Mouse (Mus musculus): ENCODE measurements at regions not wholly inside any gene's neighbourhood (a gene's known extent, or its start where the extent isn't known, plus 50 kb on each side); places are given as distances from the start of the nearest gene placed in this dataset.
"Not testable (repeated sequence)": the region's sequence is repeated elsewhere in the genome, so short reads cannot be mapped to it uniquely, and the experiment has no call there.

DNA sequence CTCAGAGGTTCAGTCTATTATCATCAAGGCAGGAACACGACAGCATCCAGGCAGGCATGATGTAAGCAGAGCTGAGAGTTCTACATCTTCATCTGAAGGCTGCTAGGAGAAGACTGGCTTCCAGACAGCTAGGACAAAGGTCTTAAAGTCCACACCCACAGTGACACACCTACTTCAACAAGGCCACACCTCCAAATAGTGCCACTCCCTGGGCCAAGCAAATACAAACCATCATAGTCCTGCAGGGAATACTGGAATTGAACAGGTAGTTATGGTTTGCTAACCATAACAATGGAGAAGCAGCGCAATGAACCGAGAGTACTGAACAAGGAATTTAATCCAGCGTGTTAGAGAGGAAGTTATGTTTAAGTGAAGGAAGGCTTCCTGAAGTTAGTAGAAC, 206.7 kb downstream of the Fam43a start:
- H3K27ac ChIP-seq (ENCODE audit: low read length); H3K9me3 ChIP-seq (ENCODE audit: control insufficient read depth, low read length); H3K4me2 ChIP-seq (ENCODE audit: low read depth, low read length); ATAC-seq (ENCODE audit: low read depth); H3K4me1 ChIP-seq (replicated peaks; ENCODE audit: control insufficient read depth, insufficient read depth, low read length); H3K4me3 ChIP-seq (ENCODE audit: low read length); H3K36me3 ChIP-seq (ENCODE audit: control insufficient read depth, insufficient read depth, low read length); H3K27me3 ChIP-seq (ENCODE audit: control insufficient read depth, insufficient read depth, low read depth, low read length); H3K9ac ChIP-seq (ENCODE audit: low read length): not testable (repeated sequence)
- 57% methylated on average over 4 of the region's 4 CpGs for WGBS

DNA sequence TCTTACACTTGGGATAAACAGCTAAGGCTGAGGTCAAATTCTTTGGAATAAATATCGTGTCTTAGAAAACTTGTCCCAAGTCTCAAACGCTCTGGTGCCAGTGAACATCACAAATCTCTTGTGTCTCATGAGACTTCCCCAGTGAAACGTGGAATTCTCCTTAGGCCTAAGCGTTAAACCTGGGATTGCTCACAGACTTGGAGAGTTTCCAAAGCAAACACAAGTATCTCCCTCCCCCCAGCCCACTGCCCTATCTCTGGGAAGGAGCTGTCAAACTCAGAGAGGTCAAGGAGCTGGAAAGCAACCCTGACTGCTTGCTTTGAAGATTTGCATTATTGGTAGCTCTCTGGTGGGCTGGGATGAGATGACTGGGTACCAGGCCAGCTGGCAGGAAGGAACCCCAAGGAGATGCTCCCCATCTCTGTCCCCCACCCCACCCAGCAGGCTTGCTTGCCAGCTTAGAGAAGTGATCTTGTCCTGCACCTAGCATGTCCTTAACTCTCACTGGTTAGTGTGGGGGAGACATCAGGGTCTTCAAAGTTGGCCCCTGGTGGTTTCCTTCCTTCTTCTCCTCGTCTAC, 219.1 kb downstream of the Fam43a start:
- Histone ChIP-seq H3K27me3 (ENCODE audit: control insufficient read depth, insufficient read depth, low read depth, low read length) (no peaks in the 10 kb centered on the region), H3K4me3 (ENCODE audit: low read length) (no peak overlapping the region), H3K27ac (ENCODE audit: low read length) (no peak overlapping the region), H3K9me3 (ENCODE audit: control insufficient read depth, low read length) (no peaks in the 10 kb centered on the region), H3K9ac (ENCODE audit: low read length) (no peak overlapping the region), H3K4me1 (replicated peaks; ENCODE audit: control insufficient read depth, insufficient read depth, low read length) (peaks cover 28% of the 10 kb centered on the region), H3K36me3 (ENCODE audit: control insufficient read depth, insufficient read depth, low read length) (no peaks in the 10 kb centered on the region), H3K4me2 (ENCODE audit: low read depth, low read length) (no peak overlapping the region)
- ATAC-seq (ENCODE audit: low read depth), result no peak
- WGBS, result 7% methylated on average over 5 of the region's 5 CpGs

DNA sequence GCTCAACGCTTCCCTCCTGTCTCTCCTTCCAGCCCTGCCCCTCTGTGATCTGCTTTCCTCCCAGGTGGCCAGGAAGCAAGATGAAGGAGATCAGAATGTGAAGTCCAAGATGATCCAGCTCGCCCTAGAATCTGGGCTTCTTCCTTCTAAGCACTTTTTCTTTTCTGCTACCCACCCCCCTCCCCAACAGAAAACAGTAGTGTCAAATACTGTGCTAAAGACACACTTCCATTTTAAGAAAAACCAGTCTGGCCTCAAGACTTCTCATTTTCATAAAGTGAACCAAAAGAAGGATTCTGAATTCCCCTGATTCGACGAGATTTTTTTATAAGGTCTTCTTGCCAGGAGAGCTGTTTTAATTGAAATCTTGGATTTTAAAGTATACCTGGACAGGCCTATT, 219.8 kb downstream of the Fam43a start:
- no peak overlapping the region for H3K27ac ChIP-seq (ENCODE audit: low read length)
- H3K9ac ChIP-seq (ENCODE audit: low read length), result no peak overlapping the region
- no peaks in the 10 kb centered on the region for H3K36me3 ChIP-seq (ENCODE audit: control insufficient read depth, insufficient read depth, low read length)
- no peak for ATAC-seq (ENCODE audit: low read depth)
- no peaks in the 10 kb centered on the region for H3K27me3 ChIP-seq (ENCODE audit: control insufficient read depth, insufficient read depth, low read depth, low read length)
- WGBS, result 71% methylated on average over 4 of the region's 4 CpGs
- no peaks in the 10 kb centered on the region for H3K9me3 ChIP-seq (ENCODE audit: control insufficient read depth, low read length)
- peaks cover 28% of the 10 kb centered on the region for H3K4me1 ChIP-seq (replicated peaks; ENCODE audit: control insufficient read depth, insufficient read depth, low read length)
- no peak overlapping the region for H3K4me2 ChIP-seq (ENCODE audit: low read depth, low read length)
- no peak overlapping the region for H3K4me3 ChIP-seq (ENCODE audit: low read length)

DNA sequence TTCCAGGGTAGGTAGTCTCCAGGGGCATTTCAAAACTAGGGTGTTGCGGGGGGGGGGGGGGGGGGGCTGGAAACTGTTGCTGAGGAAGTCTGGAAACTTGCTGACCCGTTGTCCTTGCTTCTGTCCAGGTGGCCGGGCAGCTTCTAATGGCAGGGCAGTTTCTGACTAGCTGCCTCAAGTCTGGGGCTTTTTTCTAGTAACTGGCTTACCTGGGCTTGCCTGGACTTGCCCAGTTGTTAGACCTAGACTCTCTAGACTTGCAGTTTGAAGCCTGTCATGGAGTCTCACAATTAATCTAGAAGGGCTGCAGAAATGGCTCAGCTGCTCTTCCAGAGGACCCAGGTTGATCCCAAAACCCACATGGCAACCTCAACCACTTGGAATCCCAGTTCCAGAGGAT, 220.7 kb downstream of the Fam43a start:
- no peak overlapping the region for H3K27ac ChIP-seq (ENCODE audit: low read length)
- H3K9me3 ChIP-seq (ENCODE audit: control insufficient read depth, low read length), result no peaks in the 10 kb centered on the region
- ATAC-seq (ENCODE audit: low read depth), result no peak
- H3K4me3 ChIP-seq (ENCODE audit: low read length), result no peak overlapping the region
- 83% methylated on average over 2 of the region's 3 CpGs for WGBS
- H3K36me3 ChIP-seq (ENCODE audit: control insufficient read depth, insufficient read depth, low read length), result no peaks in the 10 kb centered on the region
- no peak overlapping the region for H3K9ac ChIP-seq (ENCODE audit: low read length)
- peaks cover 28% of the 10 kb centered on the region for H3K4me1 ChIP-seq (replicated peaks; ENCODE audit: control insufficient read depth, insufficient read depth, low read length)
- H3K27me3 ChIP-seq (ENCODE audit: control insufficient read depth, insufficient read depth, low read depth, low read length), result no peaks in the 10 kb centered on the region
- H3K4me2 ChIP-seq (ENCODE audit: low read depth, low read length), result no peak overlapping the region

DNA sequence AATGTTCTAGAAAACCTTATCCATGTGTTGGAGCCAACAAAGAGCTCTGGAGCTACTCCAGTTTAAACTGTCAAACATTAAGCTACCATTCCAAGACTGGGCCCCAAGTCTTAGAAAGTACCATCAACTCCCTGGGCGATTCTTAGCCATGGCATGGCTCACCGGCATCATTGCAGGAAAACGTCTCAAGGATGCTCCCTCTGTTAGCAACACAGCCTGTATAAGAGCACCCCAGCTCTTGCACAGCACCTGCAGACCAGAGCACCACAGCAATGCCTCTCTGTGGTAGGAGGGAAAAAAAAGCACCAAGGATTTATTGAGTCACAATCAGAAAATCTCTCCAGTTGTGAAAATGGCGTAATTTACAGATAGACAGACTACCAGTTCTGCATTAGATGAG, 221.2 kb downstream of the Fam43a start:
- H3K4me1 ChIP-seq (replicated peaks; ENCODE audit: control insufficient read depth, insufficient read depth, low read length), result peaks cover 28% of the 10 kb centered on the region
- no peaks in the 10 kb centered on the region for H3K36me3 ChIP-seq (ENCODE audit: control insufficient read depth, insufficient read depth, low read length)
- H3K9ac ChIP-seq (ENCODE audit: low read length), result no peak overlapping the region
- H3K9me3 ChIP-seq (ENCODE audit: control insufficient read depth, low read length), result no peaks in the 10 kb centered on the region
- peak overlapping the region; percentile 43; the same call in 1 of the 2 replicates for H3K4me2 ChIP-seq (ENCODE audit: low read depth, low read length)
- ATAC-seq (ENCODE audit: low read depth), result no peak
- no peaks in the 10 kb centered on the region for H3K27me3 ChIP-seq (ENCODE audit: control insufficient read depth, insufficient read depth, low read depth, low read length)
- no peak overlapping the region for H3K4me3 ChIP-seq (ENCODE audit: low read length)
- peak overlapping the region; percentile 62 for H3K27ac ChIP-seq (ENCODE audit: low read length)
- 59% methylated on average over 4 of the region's 4 CpGs for WGBS

DNA sequence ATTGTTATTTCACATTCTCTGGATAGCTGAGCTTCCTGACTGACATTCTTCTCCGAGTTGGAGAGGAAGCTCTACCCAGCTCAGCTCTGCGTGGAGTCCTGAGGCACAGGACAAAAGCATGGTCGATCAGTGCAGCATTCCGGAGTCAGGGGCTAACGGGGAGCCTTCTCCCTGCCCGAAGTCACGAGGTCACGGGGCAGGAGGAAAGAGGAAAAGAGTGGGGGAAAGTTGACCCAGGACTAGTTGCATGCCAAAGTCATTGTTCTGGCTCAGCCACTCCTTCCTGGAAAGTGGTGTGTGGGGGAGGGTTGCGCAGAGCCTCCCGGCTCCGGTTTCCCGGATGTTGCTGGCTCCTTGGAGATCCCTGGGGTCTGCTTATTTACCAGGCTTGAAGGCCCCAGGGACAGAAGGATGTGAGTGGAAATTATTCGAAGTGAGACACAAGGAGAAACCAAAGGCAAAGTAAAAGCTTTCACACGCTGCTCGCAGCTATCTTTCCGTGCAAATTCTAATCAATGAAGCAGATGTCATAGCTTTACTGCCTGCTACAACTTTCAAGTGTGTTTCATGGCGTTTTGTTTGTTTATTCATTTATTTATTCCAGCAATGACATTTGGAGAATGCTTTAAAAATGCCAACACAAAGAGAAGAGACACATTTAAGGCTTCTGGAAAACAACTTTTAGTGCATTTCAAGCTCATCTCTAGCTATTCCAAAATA, 221.8 kb downstream of the Fam43a start:
- no peaks in the 10 kb centered on the region for H3K27me3 ChIP-seq (ENCODE audit: control insufficient read depth, insufficient read depth, low read depth, low read length)
- H3K9ac ChIP-seq (ENCODE audit: low read length), result peak overlapping the region; percentile 35
- no peaks in the 10 kb centered on the region for H3K36me3 ChIP-seq (ENCODE audit: control insufficient read depth, insufficient read depth, low read length)
- H3K4me3 ChIP-seq (ENCODE audit: low read length), result peak overlapping the region; percentile 4; the same call in 1 of the 2 replicates
- 5% methylated on average over 17 of the region's 17 CpGs for WGBS
- ATAC-seq (ENCODE audit: low read depth), result peak; percentile 89
- H3K9me3 ChIP-seq (ENCODE audit: control insufficient read depth, low read length), result no peaks in the 10 kb centered on the region
- H3K4me1 ChIP-seq (replicated peaks; ENCODE audit: control insufficient read depth, insufficient read depth, low read length), result peaks cover 30% of the 10 kb centered on the region
- H3K27ac ChIP-seq (ENCODE audit: low read length), result peak overlapping the region; percentile 62
- peak overlapping the region; percentile 43 for H3K4me2 ChIP-seq (ENCODE audit: low read depth, low read length)

DNA sequence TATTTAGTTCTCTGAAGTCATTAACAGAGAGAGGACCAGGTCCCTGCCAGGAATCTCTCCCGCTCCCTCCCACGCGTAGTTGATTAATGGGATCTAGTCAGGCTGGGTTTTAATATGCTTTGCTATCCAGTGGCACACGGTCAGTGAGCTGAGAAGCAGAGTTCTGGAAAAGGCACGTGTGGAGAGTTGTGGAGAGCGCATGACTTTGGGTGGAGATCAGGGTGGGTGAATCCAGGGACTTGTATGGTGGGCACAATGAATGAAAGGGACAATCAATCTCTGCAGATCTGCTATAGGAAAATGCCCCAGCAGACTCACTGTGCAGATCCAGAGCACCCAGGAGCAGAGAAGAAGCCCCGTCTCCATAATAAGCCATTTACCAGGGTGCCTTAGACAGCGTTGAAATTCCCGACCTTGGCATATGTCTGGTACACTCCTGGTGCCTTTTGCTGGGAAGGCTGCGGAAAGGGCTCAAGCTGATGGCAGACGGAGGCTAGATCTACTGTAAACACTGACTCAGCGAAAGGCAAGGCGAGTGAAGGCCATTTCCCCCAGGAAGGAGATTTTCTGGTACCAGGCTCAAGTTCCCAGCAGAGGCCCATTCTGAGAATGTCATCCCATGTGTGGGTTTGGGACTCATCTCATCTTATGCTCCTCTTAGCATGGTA, 222.5 kb downstream of the Fam43a start:
- Histone ChIP-seq H3K4me3 (ENCODE audit: low read length) (no peak overlapping the region), H3K4me2 (ENCODE audit: low read depth, low read length) (no peak overlapping the region), H3K27ac (ENCODE audit: low read length) (peak overlapping the region; percentile 62), H3K27me3 (ENCODE audit: control insufficient read depth, insufficient read depth, low read depth, low read length) (no peaks in the 10 kb centered on the region), H3K36me3 (ENCODE audit: control insufficient read depth, insufficient read depth, low read length) (no peaks in the 10 kb centered on the region), H3K9me3 (ENCODE audit: control insufficient read depth, low read length) (no peaks in the 10 kb centered on the region), H3K4me1 (replicated peaks; ENCODE audit: control insufficient read depth, insufficient read depth, low read length) (peaks cover 32% of the 10 kb centered on the region), H3K9ac (ENCODE audit: low read length) (no peak overlapping the region)
- 32% methylated on average over 13 of the region's 13 CpGs for WGBS
- peak; percentile 63 for ATAC-seq (ENCODE audit: low read depth)

DNA sequence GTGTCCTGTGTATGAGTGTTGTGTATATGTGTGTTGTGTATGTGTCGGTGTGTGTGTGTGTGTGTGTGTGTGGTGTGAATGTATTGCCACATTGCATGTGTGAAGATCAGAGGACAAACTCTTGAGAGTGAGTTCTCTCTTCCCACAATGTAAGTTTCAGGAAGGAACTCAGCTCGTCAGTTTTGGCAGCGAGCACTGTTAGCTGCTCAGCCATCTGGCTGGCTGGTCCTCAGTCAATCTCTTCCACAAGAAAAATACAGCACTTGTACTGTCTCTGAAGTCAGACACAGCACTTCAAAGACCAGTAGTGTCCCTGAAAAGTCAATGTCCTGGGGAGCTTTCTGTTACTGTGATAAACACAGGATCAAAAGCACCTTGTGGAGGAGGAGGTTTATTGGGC, 226.6 kb downstream of the Fam43a start:
- H3K27ac ChIP-seq (ENCODE audit: low read length), result peak overlapping the region; percentile 54
- no peak for ATAC-seq (ENCODE audit: low read depth)
- 31% methylated on average over 3 of the region's 3 CpGs for WGBS

DNA sequence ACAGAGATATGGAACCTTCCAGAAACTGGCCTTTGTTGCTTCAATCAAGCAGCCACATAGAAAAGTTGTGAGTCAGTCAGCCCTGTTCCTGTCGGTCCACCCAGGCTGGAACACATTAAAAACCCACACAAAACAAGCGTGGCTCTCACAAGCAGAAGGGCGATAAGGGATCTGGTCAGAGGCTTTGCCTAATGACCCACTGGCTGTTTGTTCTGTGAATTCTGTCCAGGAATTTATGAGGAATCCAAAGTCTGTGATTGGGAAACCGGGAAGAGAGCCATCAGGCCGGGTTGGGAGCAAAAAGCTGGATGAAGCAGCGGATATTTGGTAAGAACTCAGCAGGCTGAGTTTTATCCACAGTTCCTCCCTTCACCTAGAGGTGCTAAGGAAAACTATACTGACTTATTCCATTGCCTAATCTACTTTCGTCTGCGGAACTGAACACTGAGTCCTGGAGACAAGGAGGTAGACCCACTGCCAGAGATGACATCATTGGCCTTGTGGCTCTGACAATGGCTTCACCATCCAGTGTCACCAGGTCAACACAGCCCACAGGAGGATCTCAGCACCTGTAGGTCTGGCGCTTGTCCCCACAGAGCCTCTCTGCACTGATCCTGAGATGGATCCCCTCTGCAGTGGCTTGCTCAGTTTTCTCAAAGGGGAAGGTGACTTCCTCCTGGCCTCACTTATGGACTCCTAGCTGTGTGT, 228.5 kb downstream of the Fam43a start:
- Histone ChIP-seq H3K9ac (ENCODE audit: low read length) (no peak overlapping the region), H3K27ac (ENCODE audit: low read length) (peak overlapping the region; percentile 70), H3K4me2 (ENCODE audit: low read depth, low read length) (no peak overlapping the region), H3K27me3 (ENCODE audit: control insufficient read depth, insufficient read depth, low read depth, low read length) (no peaks in the 10 kb centered on the region), H3K4me1 (replicated peaks; ENCODE audit: control insufficient read depth, insufficient read depth, low read length) (peaks cover 7% of the 10 kb centered on the region), H3K4me3 (ENCODE audit: low read length) (no peak overlapping the region), H3K36me3 (ENCODE audit: control insufficient read depth, insufficient read depth, low read length) (no peaks in the 10 kb centered on the region), H3K9me3 (ENCODE audit: control insufficient read depth, low read length) (peaks cover 4% of the 10 kb centered on the region; the same call in 1 of the 2 replicates)
- 54% methylated on average over 9 of the region's 9 CpGs for WGBS
- peak; percentile 82 for ATAC-seq (ENCODE audit: low read depth)

More for the DNA sequence above, 226.6 kb downstream of the Fam43a start:
- Histone ChIP-seq H3K9me3 (ENCODE audit: control insufficient read depth, low read length) (no peaks in the 10 kb centered on the region), H3K27me3 (ENCODE audit: control insufficient read depth, insufficient read depth, low read depth, low read length) (no peaks in the 10 kb centered on the region), H3K4me3 (ENCODE audit: low read length) (no peak overlapping the region), H3K9ac (ENCODE audit: low read length) (no peak overlapping the region), H3K4me1 (replicated peaks; ENCODE audit: control insufficient read depth, insufficient read depth, low read length) (peaks cover 21% of the 10 kb centered on the region), H3K4me2 (ENCODE audit: low read depth, low read length) (no peak overlapping the region), H3K36me3 (ENCODE audit: control insufficient read depth, insufficient read depth, low read length) (no peaks in the 10 kb centered on the region)

Measured in lung, embryonic 16.5 days (tissue).